Mouse (Mus musculus) mouse embryonic stem cell (cell line): ENCODE data around the gene Vwf.

ENCODE experiments used
- in situ Hi-C, 2 experiments: fragments of 300-500 bp; cut with MboI; formaldehyde crosslinking; loops; 1 replicate in 1 of 2; 3 replicates in 1 of 2; pipeline ENCODE4 v1.14.3; 2019 to 2020; ENCODE audit warnings: low sequenced_read_pairs in 2 of 2, low pct_unique_long_range_greater_than_20kb in 1 of 2, mixed read lengths in 1 of 2; ENCODE audit not compliant: unreplicated experiment in 1 of 2

The Vwf gene

GRCm38 (mm10) chr6:125539423-125539822 lies 7.2 kb upstream of the Vwf start:
- in situ Hi-C loops = no loop called here

GRCm38 (mm10) chr6:125540199-125540598 lies 6.4 kb upstream of the Vwf start:
- in situ Hi-C loops = no loop called here

- in situ Hi-C loops = no loop called here
These were observed 5.7 kb upstream of the Vwf start for GRCm38 (mm10) chr6:125540826-125541225.

- in situ Hi-C loops = no loop called here
These were observed 5.3 kb upstream of the Vwf start for GRCm38 (mm10) chr6:125541296-125541695.

- in situ Hi-C loops = no loop called here
These were observed 1.8 kb downstream of the Vwf start for GRCm38 (mm10) chr6:125548406-125548805.

GRCm38 (mm10) chr6:125550172-125550571 lies 3.6 kb downstream of the Vwf start:
- in situ Hi-C loops = no loop called here

GRCm38 (mm10) chr6:125552760-125553159 lies 6.2 kb downstream of the Vwf start:
- in situ Hi-C loops = no loop called here

- in situ Hi-C loops = no loop called here
These were observed 7.0 kb downstream of the Vwf start for GRCm38 (mm10) chr6:125553551-125553950.

- in situ Hi-C loops = no loop called here
These were observed 12.3 kb downstream of the Vwf start for GRCm38 (mm10) chr6:125558831-125559230.

- in situ Hi-C loops = no loop called here
These were observed 14.5 kb downstream of the Vwf start for GRCm38 (mm10) chr6:125561031-125561430.

- in situ Hi-C loops = no loop called here
These were observed 14.9 kb downstream of the Vwf start for GRCm38 (mm10) chr6:125561521-125561920.

- in situ Hi-C loops = no loop called here
These were observed 18.3 kb downstream of the Vwf start for GRCm38 (mm10) chr6:125564812-125565281.

- in situ Hi-C loops = no loop called here
These were observed 18.8 kb downstream of the Vwf start for GRCm38 (mm10) chr6:125565326-125565725.

GRCm38 (mm10) chr6:125566656-125567055 lies 20.1 kb downstream of the Vwf start:
- in situ Hi-C loops = no loop called here

- in situ Hi-C loops = no loop called here
These were observed 21.8 kb downstream of the Vwf start for GRCm38 (mm10) chr6:125568381-125568780.

GRCm38 (mm10) chr6:125572291-125573188 lies 26.0 kb downstream of the Vwf start:
- in situ Hi-C loops = no loop called here

GRCm38 (mm10) chr6:125573189-125573928 lies 26.8 kb downstream of the Vwf start:
- in situ Hi-C loops = no loop called here

- in situ Hi-C loops = no loop called here
These were observed 28.5 kb downstream of the Vwf start for GRCm38 (mm10) chr6:125575080-125575479.

- in situ Hi-C loops = no loop called here
These were observed 30.7 kb downstream of the Vwf start for GRCm38 (mm10) chr6:125577301-125577700.
